Mouse (Mus musculus): ENCODE results near the gene Endog. TPM values are rescaled to one million over a fixed set of nuclear protein-coding genes. Genes with fewer than 3 reads are reported as not detected.
A peak's percentile ranks its signal among the peaks of the same experiment; 100 is the strongest.
"Not testable (repeated sequence)": the region's sequence is repeated elsewhere in the genome, so short reads cannot be mapped to it uniquely, and the experiment has no call there.

Gene Endog
- polyA plus RNA-seq, 1 experiment = 16.4 TPM

DNA sequence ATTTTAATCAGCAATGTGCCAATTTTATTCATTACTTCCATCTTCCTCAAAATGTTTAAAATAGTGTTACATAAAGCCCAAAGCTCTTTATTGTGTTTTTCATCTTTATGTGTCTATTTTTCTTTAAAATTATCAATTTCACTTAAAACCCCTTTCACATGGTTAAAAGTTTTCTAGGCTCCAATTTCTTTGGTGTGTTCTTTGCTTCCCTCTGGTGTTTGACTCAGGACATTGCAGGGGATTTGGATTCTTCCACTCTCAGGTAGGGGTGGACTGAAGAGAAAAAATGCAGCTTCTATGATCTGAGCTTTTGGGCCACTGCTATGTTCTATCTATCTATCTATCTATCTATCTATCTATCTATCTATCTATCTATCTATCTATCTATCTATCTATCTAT is 9.5 kb upstream of the Endog start:
- Histone ChIP-seq H3K27me3 (replicated peaks) (peaks cover 6% of the 10 kb centered on the region), H3K4me3 (replicated peaks) (no peak overlapping the region), H3K4me1 (0 out of 2 replicates have a peak, but pooled peaks cover 3% of the 10 kb centered on the region), H3K36me3 (replicated peaks; ENCODE audit: low read length) (no peaks in the 10 kb centered on the region), H3K9me3 (peaks cover 12% of the 10 kb centered on the region)
- TF ChIP-seq FLI1 (IDR thresholded peaks at IDR 0.05; ENCODE audit: low read length) (no peak), GATA1 (IDR thresholded peaks at IDR 0.05; ENCODE audit: borderline replicate concordance, low read length) (no peak)

DNA sequence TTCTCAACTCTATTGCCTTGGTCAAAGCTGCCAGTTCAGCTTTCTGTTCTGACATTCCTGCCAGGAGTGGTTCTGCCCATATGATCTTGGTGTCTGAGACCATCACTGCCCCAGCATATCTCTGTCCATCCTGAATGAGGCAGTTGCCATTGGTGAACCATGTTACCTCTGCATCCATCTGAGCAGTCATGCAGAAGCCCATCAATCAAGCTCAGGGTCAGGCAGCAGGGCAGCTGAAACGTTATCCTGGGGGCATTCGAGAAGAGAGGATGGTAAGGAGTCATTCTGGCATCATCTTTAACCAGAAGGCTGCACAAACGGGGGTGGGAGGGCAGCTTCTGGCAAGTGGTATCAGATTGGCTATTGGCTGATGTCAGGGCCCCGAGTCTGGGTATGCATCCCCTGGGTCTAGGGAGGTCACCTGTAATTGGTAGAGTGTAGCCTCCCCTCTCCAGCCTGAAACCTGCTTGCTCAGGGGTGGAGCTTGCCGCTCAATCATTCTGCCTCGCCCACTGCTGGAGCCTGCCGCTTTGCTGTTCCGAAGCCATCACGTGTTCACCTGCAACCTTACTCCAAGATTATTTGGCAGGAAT is 6.9 kb upstream of the Endog start:
- H3K4me1 ChIP-seq = peaks cover 11% of the 10 kb centered on the region
- peaks cover 26% of the 10 kb centered on the region for H3K9me3 ChIP-seq
- no peak for TF ChIP-seq FLI1 (IDR thresholded peaks at IDR 0.05; ENCODE audit: low read length)
- no peak for TF ChIP-seq GATA1 (IDR thresholded peaks at IDR 0.05; ENCODE audit: borderline replicate concordance, low read length)
- H3K36me3 ChIP-seq (replicated peaks; ENCODE audit: low read length) = no peaks in the 10 kb centered on the region
- no peak overlapping the region for H3K4me3 ChIP-seq (replicated peaks)
- peaks cover 3% of the 10 kb centered on the region for H3K27me3 ChIP-seq (replicated peaks)

DNA sequence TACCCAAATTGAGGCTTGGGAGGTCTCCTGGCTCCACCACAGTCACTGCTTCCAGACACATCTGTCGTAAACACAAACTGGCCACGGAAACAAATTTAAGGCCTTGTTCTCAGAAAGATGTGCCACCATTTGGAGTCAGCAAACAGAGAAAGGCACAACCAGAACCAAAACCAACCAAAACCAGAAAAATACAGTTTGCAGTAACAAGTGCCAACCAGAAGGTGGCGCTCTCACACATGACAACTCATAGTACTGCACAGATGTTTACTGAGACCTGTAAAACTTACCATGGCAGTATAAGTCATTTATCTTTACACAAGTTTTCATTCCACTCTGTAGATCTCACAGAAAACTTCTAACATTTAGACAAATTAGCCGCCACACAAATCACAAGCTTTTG is 4.6 kb upstream of the Endog start:
- Histone ChIP-seq H3K9me3 (peaks cover 26% of the 10 kb centered on the region), H3K4me3 (replicated peaks) (no peak overlapping the region), H3K27me3 (replicated peaks) (peaks cover 3% of the 10 kb centered on the region), H3K4me1 (peaks cover 18% of the 10 kb centered on the region), H3K36me3 (replicated peaks; ENCODE audit: low read length) (no peaks in the 10 kb centered on the region)
- no peak for TF ChIP-seq GATA1 (IDR thresholded peaks at IDR 0.05; ENCODE audit: borderline replicate concordance, low read length)
- TF ChIP-seq FLI1 (IDR thresholded peaks at IDR 0.05; ENCODE audit: low read length) = no peak

GRCm38 (mm10) chr2:30171997-30172382 is 697 bp downstream of the Endog start:
- Histone ChIP-seq H3K4me1 (peaks cover 40% of the 10 kb centered on the region), H3K36me3 (replicated peaks; ENCODE audit: low read length) (peaks cover 49% of the 10 kb centered on the region), H3K9me3 (peaks cover 18% of the 10 kb centered on the region), H3K27me3 (replicated peaks) (no peaks in the 10 kb centered on the region), H3K4me3 (replicated peaks) (peak overlapping the region; percentile 98)
- no peak for TF ChIP-seq GATA1 (IDR thresholded peaks at IDR 0.05; ENCODE audit: borderline replicate concordance, low read length)

DNA sequence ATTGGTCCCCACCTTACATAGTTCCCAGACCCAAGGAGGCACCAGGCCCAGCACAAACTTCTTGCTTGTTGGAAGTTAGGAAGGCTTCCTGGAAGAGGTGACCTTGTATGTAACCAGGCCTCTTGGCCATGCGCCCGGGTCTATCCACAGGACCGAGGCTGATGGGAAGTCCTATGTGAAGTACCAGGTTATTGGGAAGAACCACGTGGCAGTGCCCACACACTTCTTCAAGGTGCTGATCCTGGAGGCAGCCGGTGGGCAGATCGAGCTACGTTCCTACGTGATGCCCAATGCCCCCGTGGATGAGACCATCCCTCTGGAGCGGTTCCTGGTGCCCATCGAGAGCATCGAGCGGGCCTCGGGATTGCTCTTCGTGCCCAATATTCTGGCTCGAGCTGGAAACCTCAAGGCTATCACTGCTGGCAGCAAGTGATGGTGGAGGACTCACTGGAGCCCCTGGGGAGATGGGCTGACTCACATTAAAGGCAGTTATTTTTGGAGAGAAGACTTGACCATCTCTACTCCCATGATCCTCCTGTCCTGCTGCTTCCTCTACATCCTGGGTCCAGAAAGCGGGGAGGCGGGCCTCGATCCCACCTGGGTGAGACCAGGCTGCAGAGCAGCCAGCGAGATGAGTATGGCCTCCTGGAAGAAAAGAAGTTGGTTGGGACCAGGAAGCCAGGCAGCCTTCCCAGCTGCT is 2.4 kb downstream of the Endog start:
- Histone ChIP-seq H3K9me3 (peaks cover 6% of the 10 kb centered on the region), H3K27me3 (replicated peaks) (no peaks in the 10 kb centered on the region), H3K36me3 (replicated peaks; ENCODE audit: low read length) (peaks cover 53% of the 10 kb centered on the region), H3K4me1 (peaks cover 49% of the 10 kb centered on the region), H3K4me3 (replicated peaks) (no peak overlapping the region)
- TF ChIP-seq FLI1 (IDR thresholded peaks at IDR 0.05; ENCODE audit: low read length) (no peak), GATA1 (IDR thresholded peaks at IDR 0.05; ENCODE audit: borderline replicate concordance, low read length) (no peak)

DNA sequence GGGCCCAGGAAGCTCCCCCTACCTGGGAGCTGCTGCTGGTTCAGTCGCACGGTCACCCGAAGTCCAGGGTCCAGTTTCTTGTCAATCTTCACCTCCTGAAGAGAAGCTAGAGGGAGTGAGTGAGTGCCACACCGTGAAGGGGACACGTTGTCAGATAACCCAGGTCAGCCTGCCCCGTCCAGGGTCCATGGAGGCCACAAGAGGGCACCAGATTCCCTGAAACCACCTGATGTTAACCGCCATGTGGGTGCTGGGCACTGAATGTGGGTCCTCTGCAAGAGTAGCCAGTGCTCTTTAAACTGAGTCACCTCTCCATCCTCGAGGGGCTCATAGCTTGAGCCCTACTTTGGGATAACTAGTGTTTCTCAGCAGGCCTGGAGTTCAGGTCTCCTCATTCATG is 4.6 kb downstream of the Endog start:
- Histone ChIP-seq H3K36me3 (replicated peaks; ENCODE audit: low read length) (peaks cover 53% of the 10 kb centered on the region), H3K4me3 (replicated peaks) (no peak overlapping the region)
- TF ChIP-seq GATA1 (IDR thresholded peaks at IDR 0.05; ENCODE audit: borderline replicate concordance, low read length) (no peak), FLI1 (IDR thresholded peaks at IDR 0.05; ENCODE audit: low read length) (no peak)

DNA sequence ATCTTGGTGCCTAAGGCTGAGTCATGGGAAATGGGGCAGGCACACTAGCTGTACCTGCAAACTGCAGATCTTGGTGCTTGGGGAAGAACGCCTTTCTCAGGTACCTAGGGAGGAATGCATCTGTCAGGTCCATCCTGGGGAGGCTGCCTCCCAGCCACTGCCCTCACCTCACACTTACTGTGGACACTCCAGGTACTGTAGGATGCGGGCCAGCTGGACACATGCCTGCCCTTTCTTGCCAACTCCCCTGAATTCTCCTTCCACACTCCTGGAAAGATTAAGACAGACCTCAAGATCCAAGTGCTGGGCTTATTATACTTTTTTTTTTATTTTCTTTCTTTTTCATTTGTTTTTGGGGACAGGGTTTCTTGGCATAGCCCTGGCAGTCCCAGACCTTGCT is 5.3 kb downstream of the Endog start:
- peaks cover 53% of the 10 kb centered on the region for H3K36me3 ChIP-seq (replicated peaks; ENCODE audit: low read length)
- no peak for TF ChIP-seq FLI1 (IDR thresholded peaks at IDR 0.05; ENCODE audit: low read length)
- TF ChIP-seq GATA1 (IDR thresholded peaks at IDR 0.05; ENCODE audit: borderline replicate concordance, low read length) = no peak
- peaks cover 6% of the 10 kb centered on the region for H3K9me3 ChIP-seq
- no peaks in the 10 kb centered on the region for H3K27me3 ChIP-seq (replicated peaks)
- H3K4me1 ChIP-seq = peaks cover 41% of the 10 kb centered on the region
- peak overlapping the region; percentile 40 for H3K4me3 ChIP-seq (replicated peaks)

More for the DNA sequence above, 4.6 kb downstream of the Endog start:
- peaks cover 6% of the 10 kb centered on the region for H3K9me3 ChIP-seq
- no peaks in the 10 kb centered on the region for H3K27me3 ChIP-seq (replicated peaks)
- H3K4me1 ChIP-seq = peaks cover 46% of the 10 kb centered on the region

DNA sequence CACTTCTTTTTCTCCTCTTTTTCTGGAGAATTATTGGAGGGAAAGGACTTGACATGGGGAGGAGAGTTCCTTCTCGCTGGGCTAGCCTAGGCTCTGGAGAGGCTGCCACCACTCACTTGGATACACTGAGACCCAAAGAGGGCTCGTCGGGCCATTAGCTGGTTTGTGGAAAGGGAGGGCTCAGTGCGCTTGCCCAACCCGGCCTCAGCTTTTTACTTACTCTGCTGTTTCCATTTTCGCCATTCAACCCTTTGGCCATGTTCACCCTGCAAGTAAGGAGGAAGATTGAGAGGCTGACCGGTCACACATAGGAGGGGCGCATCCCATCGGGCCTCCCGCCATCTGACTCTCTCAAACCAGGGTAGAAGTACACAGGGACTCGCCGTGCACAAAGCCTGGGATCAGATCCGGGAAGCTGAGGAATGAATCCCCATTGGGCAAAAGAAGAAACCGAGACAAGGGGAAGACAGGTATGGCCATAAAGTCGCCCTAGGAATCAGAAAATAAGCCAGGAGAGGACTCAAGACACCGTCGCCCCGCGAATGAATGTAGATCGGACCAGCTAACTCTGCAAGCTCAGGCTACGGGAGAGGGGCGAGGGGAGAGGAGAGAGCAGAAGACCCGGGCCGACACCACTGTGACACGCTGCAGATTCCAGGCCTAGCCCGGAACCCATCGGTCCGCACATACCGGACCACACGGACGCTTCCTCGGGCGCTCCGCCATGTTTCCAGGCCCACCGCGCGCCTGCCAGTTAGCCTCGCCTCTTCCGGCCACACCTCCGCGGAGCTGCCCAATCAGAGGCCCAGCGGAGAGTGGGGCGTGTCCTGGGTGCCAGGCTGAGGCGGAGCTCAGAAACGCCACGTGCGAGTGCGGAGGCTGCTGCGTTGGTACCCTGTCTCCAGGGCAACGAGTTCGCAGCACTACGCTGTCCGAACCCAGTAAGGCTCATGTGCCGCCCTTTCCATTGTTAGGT is 6.7 kb downstream of the Endog start, which contains the start of gene Spout1:
Spout1 (minus strand) TSS at position 760 of the 976 bp plus-strand sequence.
- Histone ChIP-seq H3K4me1 (peaks cover 29% of the 10 kb centered on the region), H3K27me3 (replicated peaks) (no peaks in the 10 kb centered on the region), H3K9me3 (peaks cover 6% of the 10 kb centered on the region), H3K36me3 (replicated peaks; ENCODE audit: low read length) (peaks cover 45% of the 10 kb centered on the region), H3K4me3 (replicated peaks) (peak within 1 kb of the TSS; percentile 98)
- no peak for TF ChIP-seq GATA1 (IDR thresholded peaks at IDR 0.05; ENCODE audit: borderline replicate concordance, low read length)
- no peak for TF ChIP-seq FLI1 (IDR thresholded peaks at IDR 0.05; ENCODE audit: low read length)

- Histone ChIP-seq H3K36me3 (replicated peaks; ENCODE audit: low read length) (peaks cover 37% of the 10 kb centered on the region), H3K4me3 (replicated peaks) (peak overlapping the region; percentile 98), H3K4me1 (peaks cover 29% of the 10 kb centered on the region)
- H3K27me3 ChIP-seq (replicated peaks); H3K9me3 ChIP-seq: not testable (repeated sequence)
These were observed 7.4 kb downstream of the Endog start for GRCm38 (mm10) chr2:30178711-30179110.

Data from megakaryocyte, embryonic 14.5 days (primary cell).